Mouse (Mus musculus): ENCODE results near the gene Vamp1. TPM values are rescaled to one million over a fixed set of nuclear protein-coding genes. Genes with fewer than 3 reads are reported as not detected.
A peak's percentile ranks its signal among the peaks of the same experiment; 100 is the strongest.

The Vamp1 gene
- total and polyA plus RNA-seq, 3 experiments, result 1.9 to 4.6 (median 3.1) TPM

DNA sequence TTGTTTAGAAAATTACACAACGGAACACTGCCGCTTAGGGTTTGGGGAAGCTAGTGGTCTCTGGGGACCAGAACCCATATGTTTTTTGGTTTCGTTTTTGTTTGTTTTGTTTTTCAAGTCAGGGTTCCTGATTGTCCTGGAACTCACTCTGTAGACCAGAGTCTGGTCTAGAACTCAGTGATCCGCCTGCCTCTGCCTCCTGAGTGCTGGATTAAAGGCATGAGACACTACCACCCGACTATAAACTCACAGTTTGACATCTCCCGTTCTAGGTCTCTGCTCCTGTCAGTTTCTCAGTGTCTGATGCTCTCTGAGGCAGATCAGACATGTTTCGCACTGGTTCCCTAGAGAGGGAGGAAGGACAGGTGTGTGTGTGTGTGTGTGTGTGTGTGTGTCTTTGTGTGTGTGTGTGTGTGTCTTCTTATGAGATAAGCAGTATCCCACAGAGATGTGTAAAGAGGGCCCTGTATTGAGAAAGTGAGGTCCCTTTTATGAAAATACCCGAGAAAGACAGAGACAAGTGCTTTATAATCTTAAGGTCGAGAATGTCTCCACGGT lies 57.0 kb downstream of the Vamp1 start:
- in situ Hi-C loops (cut with MboI; ENCODE audit: low pct_ligation_motif_present, low pct_unique_long_range_greater_than_20kb, low sequenced_read_pairs) (loop anchor here (5.0 kb wide), 2 partner anchors 50 to 115 kb away; no protein-coding TSS in a partner anchor), dilution Hi-C loops (cut with MboI; ENCODE audit: extremely low pct_ligation_motif_present, extremely low pct_unique_long_range_greater_than_20kb, low sequenced_read_pairs) (no loop called here)
- Histone ChIP-seq H3K79me2 (replicated peaks; ENCODE audit: control insufficient read depth, extremely low read depth, insufficient read depth, poor library complexity, severe bottlenecking) (no peaks in the 10 kb centered on the region), H3K9me3 (replicated peaks; ENCODE audit: low read length) (no peaks in the 10 kb centered on the region), H3K27ac (ENCODE audit: insufficient read depth, low read depth) (no peak overlapping the region), H3K9ac (ENCODE audit: insufficient read depth, low read depth) (peak overlapping the region; percentile 24; the same call in 1 of the 2 replicates), H3K36me3 (replicated peaks in 1 of 2; ENCODE audit: control insufficient read depth in 1 of 2, insufficient read depth in 1 of 2, low read length in 1 of 2) (no peaks in the 10 kb centered on the region), H3K4me3 (replicated peaks in 1 of 3; ENCODE audit: low read depth in 2 of 3, low read length in 2 of 3, poor library complexity in 1 of 3) (peak overlapping the region in 2 of 3 experiments; percentile 22 to 45), H3K27me3 (replicated peaks) (peaks cover 26% of the 10 kb centered on the region), H3K4me1 (ENCODE audit: control insufficient read depth in 1 of 2, insufficient read depth in 2 of 2) (peaks cover 2 to 13% of the 10 kb centered on the region in 2 experiments; a peak in 2 of 4 replicates), H3K4me2 (ENCODE audit: insufficient read depth, low read depth, poor library complexity, severe bottlenecking) (peak overlapping the region; percentile 81)
- TF ChIP-seq NELFE (IDR thresholded peaks at IDR 0.05; ENCODE audit: low read depth, low read length) (no peak), ETS1 (conservative IDR thresholded peaks at IDR 0.05; ENCODE audit: low read depth, low read length) (peak; percentile 37; the same call in 1 of the 2 replicates)
- DNase-seq (ENCODE audit: extremely low read depth), result peak; percentile 45

DNA sequence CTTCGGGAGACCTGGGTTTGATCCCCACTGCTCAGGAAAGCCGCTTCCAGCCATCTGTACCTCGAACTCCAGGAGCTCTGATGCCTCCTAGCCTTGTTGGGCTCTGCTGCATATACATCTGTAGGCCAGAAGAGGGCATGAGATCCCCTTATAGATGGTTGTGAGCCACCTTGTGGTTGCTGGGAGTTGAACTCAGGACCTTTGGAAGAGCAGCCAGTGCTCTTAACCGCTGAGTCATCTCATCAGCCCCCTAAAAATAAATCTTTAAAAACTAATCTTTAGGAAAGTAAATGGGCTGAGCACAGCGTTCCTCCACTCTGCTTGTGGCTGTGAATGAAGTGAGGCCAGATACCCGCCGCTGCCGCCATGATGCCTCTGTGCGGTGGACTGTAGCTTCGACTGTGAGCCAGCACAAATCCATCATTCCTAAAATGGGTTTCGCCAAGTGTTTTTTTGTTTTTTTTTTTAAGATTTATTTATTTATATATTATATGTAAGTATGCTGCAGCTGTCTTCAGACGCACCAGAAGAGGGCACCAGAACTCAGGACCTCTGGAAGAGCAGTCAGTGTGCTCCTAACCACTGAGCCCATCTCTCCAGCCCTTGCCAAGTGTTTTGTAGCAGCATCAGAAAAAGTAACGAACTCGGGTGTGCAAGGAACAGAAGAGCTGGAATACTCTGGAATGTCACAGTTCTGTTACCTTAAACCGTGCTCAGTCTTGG lies 59.7 kb downstream of the Vamp1 start:
- no peaks in the 10 kb centered on the region for H3K36me3 ChIP-seq (replicated peaks in 1 of 2; ENCODE audit: control insufficient read depth in 1 of 2, insufficient read depth in 1 of 2, low read length in 1 of 2)
- H3K9ac ChIP-seq (ENCODE audit: insufficient read depth, low read depth), result no peak overlapping the region
- dilution Hi-C loops (cut with MboI; ENCODE audit: extremely low pct_ligation_motif_present, extremely low pct_unique_long_range_greater_than_20kb, low sequenced_read_pairs) (no loop called here), in situ Hi-C loops (cut with MboI; ENCODE audit: low pct_ligation_motif_present, low pct_unique_long_range_greater_than_20kb, low sequenced_read_pairs) (loop anchor here (5.0 kb wide), 2 partner anchors 53 to 118 kb away; no protein-coding TSS in a partner anchor)
- H3K4me2 ChIP-seq (ENCODE audit: insufficient read depth, low read depth, poor library complexity, severe bottlenecking), result no peak overlapping the region
- H3K9me3 ChIP-seq (replicated peaks; ENCODE audit: low read length), result no peaks in the 10 kb centered on the region
- H3K27ac ChIP-seq (ENCODE audit: insufficient read depth, low read depth), result no peak overlapping the region
- peak; percentile 39 for DNase-seq (ENCODE audit: extremely low read depth)
- no peak for TF ChIP-seq TCF12 (IDR thresholded peaks at IDR 0.05; ENCODE audit: low read depth, low read length)
- TF ChIP-seq CHD1 (IDR thresholded peaks at IDR 0.05; ENCODE audit: low read depth, low read length), result no peak
- no peak for TF ChIP-seq CHD2 (IDR thresholded peaks at IDR 0.05; ENCODE audit: low read length)
- TF ChIP-seq GABPA (IDR thresholded peaks at IDR 0.05; ENCODE audit: insufficient replicate concordance, low read depth, low read length), result no peak
- TF ChIP-seq KAT2A (IDR thresholded peaks at IDR 0.05; ENCODE audit: insufficient replicate concordance, low read length), result no peak
- TF ChIP-seq SMC3 (IDR thresholded peaks at IDR 0.05; ENCODE audit: low read depth, low read length), result peak; percentile 54
- 0 out of 2 replicates have a peak, but pooled peaks have one; percentile 48 for TF ChIP-seq MAFK (IDR thresholded peaks at IDR 0.05; ENCODE audit: insufficient replicate concordance, low read length)
- no peak for TF ChIP-seq MAZ (IDR thresholded peaks at IDR 0.05; ENCODE audit: low read depth, low read length)
- no peak for TF ChIP-seq MAX (IDR thresholded peaks at IDR 0.05; ENCODE audit: low read length)
- TF ChIP-seq NRF1 (IDR thresholded peaks at IDR 0.05; ENCODE audit: low read depth, low read length), result no peak
- no peak for TF ChIP-seq TBP (conservative IDR thresholded peaks at IDR 0.05; ENCODE audit: low read depth, low read length)
- TF ChIP-seq NELFE (IDR thresholded peaks at IDR 0.05; ENCODE audit: low read depth, low read length), result no peak
- TF ChIP-seq ETS1 (conservative IDR thresholded peaks at IDR 0.05; ENCODE audit: low read depth, low read length), result no peak
- TF ChIP-seq ZMIZ1 (IDR thresholded peaks at IDR 0.05; ENCODE audit: low read depth, low read length), result no peak
- TF ChIP-seq ZC3H11A (IDR thresholded peaks at IDR 0.05; ENCODE audit: low read depth, low read length), result no peak
- no peak for TF ChIP-seq USF1 (IDR thresholded peaks at IDR 0.05; ENCODE audit: low read depth, low read length)
- TF ChIP-seq MXI1 (IDR thresholded peaks at IDR 0.05; ENCODE audit: low read depth, low read length), result no peak
- no peak for TF ChIP-seq HCFC1 (IDR thresholded peaks at IDR 0.05; ENCODE audit: low read depth, low read length)
- TF ChIP-seq E2F4 (IDR thresholded peaks at IDR 0.05; ENCODE audit: insufficient replicate concordance, low read depth, low read length), result no peak
- no peak for TF ChIP-seq RCOR1 (conservative IDR thresholded peaks at IDR 0.05; ENCODE audit: low read depth, low read length)
- TF ChIP-seq MYC (IDR thresholded peaks at IDR 0.05; ENCODE audit: low read depth, low read length), result no peak
- TF ChIP-seq CTCF (conservative IDR thresholded peaks at IDR 0.05 in 1 of 2, IDR thresholded peaks at IDR 0.05 in 1 of 2; ENCODE audit: low read depth in 2 of 2, low read length in 2 of 2), result peak; percentile 31 to 89; a peak in 2 of 4 replicates
- TF ChIP-seq MEF2A (IDR thresholded peaks at IDR 0.05; ENCODE audit: borderline replicate concordance, low read depth, low read length), result no peak
- TF ChIP-seq JUND (conservative IDR thresholded peaks at IDR 0.05; ENCODE audit: low read depth, low read length), result no peak
- TF ChIP-seq IRF4 (IDR thresholded peaks at IDR 0.05; ENCODE audit: low read depth, low read length), result no peak
- TF ChIP-seq SIN3A (IDR thresholded peaks at IDR 0.05; ENCODE audit: low read length), result no peak
- peak; percentile 32 for TF ChIP-seq RAD21 (IDR thresholded peaks at IDR 0.05; ENCODE audit: low read depth, low read length)
- no peak for TF ChIP-seq POLR2AphosphoS2 (IDR thresholded peaks at IDR 0.05; ENCODE audit: low read depth, low read length)
- TF ChIP-seq BHLHE40 (IDR thresholded peaks at IDR 0.05; ENCODE audit: low read depth, low read length), result no peak
- no peak for TF ChIP-seq ELF1 (IDR thresholded peaks at IDR 0.05; ENCODE audit: low read depth, low read length)
- no peaks in the 10 kb centered on the region for H3K79me2 ChIP-seq (replicated peaks; ENCODE audit: control insufficient read depth, extremely low read depth, insufficient read depth, poor library complexity, severe bottlenecking)
- H3K4me3 ChIP-seq (replicated peaks in 1 of 3; ENCODE audit: low read depth in 2 of 3, low read length in 2 of 3, poor library complexity in 1 of 3), result no peak overlapping the region
- peaks cover 31% of the 10 kb centered on the region for H3K27me3 ChIP-seq (replicated peaks)
- H3K4me1 ChIP-seq (ENCODE audit: control insufficient read depth in 1 of 2, insufficient read depth in 2 of 2), result peaks cover 2 to 18% of the 10 kb centered on the region in 2 experiments; a peak in 2 of 4 replicates

Data from CH12.LX (cell line).